Mouse (Mus musculus) layer of hippocampus, postnatal 25 days (tissue): Measurements from ENCODE around the gene Kalrn. TPM values are rescaled to one million over a fixed set of nuclear protein-coding genes. Genes with fewer than 3 reads are reported as not detected.
A peak's percentile ranks its signal among the peaks of the same experiment; 100 is the strongest.

ENCODE experiments used
- DNase-seq, 2 experiments: peaks; one replicate each; pipeline ENCODE4 v3.0.0; 2022; ENCODE audit warnings: mixed read lengths in 2 of 2, low spot score in 1 of 2; ENCODE audit errors: extremely low spot score in 1 of 2
- total RNA-seq, 2 experiments: library from RNA; stranded (reverse); gene quantifications; 2 replicates each; pipeline ENCODE4 v1.2.3; 2021

The Kalrn gene
- total RNA-seq, 2 experiments from 2014 or later: 456 to 578 TPM

- DNase-seq: peak in 1 of 2 experiments; percentile 5
These were observed 431.7 kb downstream of the Kalrn start for GRCm38 (mm10) chr16:34141670-34142069.

- DNase-seq: no peak
These were observed 438.3 kb downstream of the Kalrn start for GRCm38 (mm10) chr16:34135074-34135473.

- DNase-seq: no peak
These were observed 438.7 kb downstream of the Kalrn start for GRCm38 (mm10) chr16:34134628-34135027.

DNA sequence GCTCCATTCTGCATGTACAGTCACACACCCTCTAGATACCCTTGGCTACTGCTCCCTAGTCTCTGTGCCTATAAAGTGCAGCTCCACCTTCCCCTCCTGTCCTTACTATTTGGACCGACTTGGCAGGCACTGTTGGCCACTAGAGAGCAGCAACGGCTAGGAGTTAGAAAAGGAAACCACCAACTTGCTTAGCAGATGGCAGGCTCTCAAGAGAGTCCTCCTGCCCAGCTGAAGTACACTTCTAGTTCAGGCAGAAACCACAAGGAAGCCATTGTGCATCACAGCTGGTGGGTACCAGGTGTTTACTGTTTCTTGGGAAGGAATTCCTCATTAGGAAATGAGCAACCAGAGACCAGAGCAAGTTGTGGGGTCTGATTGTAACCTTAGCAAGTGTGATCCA is 447.7 kb downstream of the Kalrn start:
- DNase-seq: peak; percentile 50 to 77

DNA sequence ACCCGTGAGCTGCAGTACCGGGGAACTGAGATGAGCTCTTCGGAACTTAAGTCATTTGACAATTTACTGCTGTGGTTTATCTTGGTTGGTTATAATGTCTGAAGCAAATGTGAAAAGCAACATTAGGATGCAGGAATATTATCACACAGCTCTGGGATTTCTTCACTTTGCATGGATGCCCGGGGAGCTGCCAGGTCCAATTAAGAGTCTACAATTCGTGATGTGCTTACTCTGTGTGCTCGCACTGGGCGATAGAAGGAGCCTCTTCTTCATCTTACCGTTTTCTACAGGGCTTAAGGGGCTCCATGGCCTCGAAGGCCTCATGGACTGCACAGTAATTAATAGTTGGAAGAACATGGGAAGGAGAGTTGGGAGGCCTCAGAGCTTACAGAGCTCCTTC is 450.8 kb downstream of the Kalrn start:
- DNase-seq: no peak

DNA sequence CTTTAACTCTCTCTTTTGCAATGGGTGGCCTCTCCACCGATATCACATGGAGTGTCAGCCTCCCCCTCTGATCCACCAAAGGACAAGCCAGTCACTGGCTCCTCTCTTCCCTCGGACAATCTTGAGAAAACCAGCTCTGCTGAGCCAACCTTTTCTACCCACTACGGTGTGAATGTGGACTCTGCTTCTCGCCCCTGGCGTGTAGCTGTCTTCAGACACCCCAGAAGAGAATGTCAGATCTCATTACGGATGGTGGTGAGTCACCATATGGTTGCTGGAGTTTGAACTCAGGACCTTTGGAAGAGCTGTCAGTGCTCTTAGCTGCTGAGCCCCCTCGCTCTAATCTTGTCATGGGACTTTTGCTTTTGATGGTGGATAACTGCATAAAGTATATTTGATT is 452.0 kb downstream of the Kalrn start:
- DNase-seq: no peak

DNA sequence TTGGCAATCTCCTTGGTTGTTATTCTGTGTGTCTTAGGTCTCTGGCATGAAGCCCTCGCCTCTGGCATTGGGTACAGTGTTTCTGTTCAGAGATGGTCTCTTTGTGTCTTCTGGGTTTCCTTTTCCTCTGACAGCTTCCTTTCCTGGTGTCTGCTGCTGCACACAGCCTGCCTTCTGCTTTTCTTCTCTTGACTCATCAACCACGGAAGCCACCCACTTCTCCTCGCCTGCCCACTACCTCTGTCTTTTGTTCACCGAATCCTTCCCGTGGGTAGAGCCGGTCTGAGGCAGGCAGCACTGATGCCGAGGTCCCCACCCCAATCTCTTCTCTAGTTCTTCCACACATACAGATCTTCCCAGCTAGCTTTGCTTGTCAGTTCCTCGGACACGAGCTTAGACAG is 452.5 kb downstream of the Kalrn start:
- DNase-seq: no peak

GRCm38 (mm10) chr16:34119844-34120243 is 453.5 kb downstream of the Kalrn start:
- no peak for DNase-seq

- peak in 1 of 2 experiments; percentile 41 for DNase-seq
These were observed 454.0 kb downstream of the Kalrn start for GRCm38 (mm10) chr16:34119370-34119769.

GRCm38 (mm10) chr16:34114665-34115064 is 458.7 kb downstream of the Kalrn start:
- DNase-seq: peak; percentile 54 to 61

- no peak for DNase-seq
These were observed 460.2 kb downstream of the Kalrn start for GRCm38 (mm10) chr16:34113150-34113549.

DNA sequence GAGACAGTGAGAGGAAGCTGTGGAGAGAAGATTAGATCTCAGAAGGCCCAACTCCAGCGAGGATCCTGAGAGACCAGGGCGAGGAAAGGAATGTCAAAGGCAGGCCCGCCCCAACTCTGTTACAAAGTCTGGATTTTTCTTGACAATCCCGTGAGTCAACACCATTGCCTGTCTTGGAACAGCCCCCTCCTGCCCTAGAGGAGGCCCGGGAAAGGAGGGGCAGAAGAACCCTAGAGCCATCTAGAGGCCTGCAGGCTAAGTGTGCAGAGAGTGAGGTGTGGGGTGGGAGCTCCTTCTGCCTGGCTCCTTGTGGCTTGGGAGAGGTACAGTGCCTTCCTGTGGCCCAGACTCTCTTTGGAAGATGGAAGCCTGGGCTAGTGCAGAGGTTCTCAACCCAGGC is 460.8 kb downstream of the Kalrn start:
- no peak for DNase-seq

- DNase-seq: no peak
These were observed 462.3 kb downstream of the Kalrn start for GRCm38 (mm10) chr16:34110840-34111625.

DNA sequence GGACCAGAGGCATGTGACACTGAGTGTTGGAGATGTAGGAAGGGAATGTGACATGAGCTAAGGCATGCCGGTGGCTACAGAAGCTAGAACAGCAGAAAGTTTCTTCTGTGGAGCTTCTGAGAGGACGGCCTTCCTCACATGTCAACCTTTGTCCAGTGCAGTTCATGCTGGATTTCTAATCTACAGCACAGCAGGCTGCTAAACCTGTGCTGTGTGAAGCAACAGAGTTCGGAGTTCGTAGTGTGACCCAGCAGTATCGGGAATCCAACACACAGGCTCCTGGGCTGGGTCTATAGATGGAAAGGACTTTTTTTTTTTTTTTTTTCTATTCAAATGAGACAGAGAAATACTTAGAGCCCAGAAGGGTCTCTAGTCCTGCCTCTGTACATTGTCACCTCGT is 468.9 kb downstream of the Kalrn start:
- DNase-seq: no peak

DNA sequence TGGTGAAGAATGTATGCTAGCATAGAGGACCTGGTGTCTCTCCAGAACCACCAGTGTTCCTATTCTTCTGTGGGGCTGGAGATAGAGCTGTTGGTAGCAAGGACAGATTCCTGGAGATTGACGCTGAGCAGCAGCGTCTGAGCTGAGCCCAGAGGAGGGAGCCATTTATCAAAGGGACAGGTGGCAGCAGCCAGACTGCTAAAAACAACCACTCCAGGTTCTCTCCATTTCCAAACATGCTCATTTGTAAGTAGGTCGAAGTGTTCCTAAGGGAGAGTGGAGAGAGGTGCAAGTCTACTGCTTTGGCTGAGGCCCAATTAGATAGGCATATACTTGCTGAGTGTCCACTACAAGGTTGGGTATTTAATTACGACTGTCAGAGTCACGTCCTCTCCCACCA is 470.6 kb downstream of the Kalrn start:
- no peak for DNase-seq

DNA sequence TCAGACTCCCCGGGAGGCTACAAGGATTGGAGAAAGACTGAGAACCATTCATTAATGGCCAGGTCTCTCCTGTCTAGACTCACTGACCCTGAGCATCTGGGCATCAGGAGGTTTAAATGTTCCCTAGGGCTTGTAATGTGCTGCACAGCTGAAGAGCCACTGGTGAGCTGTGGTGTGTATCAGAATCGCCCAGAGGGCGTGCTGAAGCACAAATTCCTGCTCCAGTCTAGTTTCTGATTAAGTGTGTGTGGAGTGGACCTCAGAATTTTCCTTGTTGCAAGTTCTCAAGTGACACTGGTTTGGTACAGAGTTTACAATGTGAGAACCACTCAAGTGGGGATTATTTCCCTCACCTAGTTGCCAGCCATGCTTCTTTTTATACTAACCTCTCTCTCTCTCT is 473.5 kb downstream of the Kalrn start:
- no peak for DNase-seq

- no peak for DNase-seq
These were observed 477.7 kb downstream of the Kalrn start for GRCm38 (mm10) chr16:34095548-34096141.

- no peak for DNase-seq
These were observed 478.3 kb downstream of the Kalrn start for GRCm38 (mm10) chr16:34095093-34095465.

DNA sequence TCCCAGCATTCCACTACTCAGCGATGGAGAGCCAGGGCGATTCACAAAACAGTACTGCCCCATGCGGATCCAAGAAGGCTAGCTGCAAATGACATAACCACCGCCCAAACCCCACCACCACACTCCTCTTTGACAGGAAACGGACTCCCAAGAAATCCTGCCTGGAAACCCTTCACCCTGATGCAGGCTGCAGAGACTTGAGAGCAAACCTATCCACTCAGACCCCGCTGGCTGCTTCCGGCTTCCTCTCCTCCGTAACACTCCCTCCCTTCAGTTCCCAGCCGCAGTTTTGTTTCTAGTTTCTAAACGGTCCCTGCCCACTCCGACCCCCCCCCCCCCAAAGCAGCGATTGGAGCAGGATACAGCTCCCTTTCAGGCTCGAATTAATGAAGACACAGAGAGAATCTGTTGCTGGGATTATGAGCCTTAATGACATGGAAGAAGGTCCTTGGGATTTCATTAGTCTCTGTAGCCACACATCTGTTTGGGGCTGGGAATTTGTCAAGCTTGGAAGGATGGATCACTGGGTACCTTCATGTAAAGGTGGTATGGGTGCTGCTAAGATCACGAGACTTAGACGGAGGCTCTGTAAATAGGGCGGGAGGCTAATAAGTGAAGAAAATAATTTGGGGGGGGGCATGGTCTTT is 478.8 kb downstream of the Kalrn start:
- DNase-seq: no peak

- DNase-seq: no peak
These were observed 479.4 kb downstream of the Kalrn start for GRCm38 (mm10) chr16:34093734-34094445.

- no peak for DNase-seq
These were observed 483.7 kb downstream of the Kalrn start for GRCm38 (mm10) chr16:34089528-34090095.
